Mouse (Mus musculus) regulatory T cell (primary cell): ENCODE measurements around the gene Pnmal1.

Experiments used
- in situ Hi-C: fragments of 300-600 bp; cut with MboI, MseI; formaldehyde crosslinking; loops from one replicate; pipeline ENCODE4 v1.15.1; 2025; ENCODE audit warnings: high pct_unique_total_duplicates

Pnmal1 gene

GRCm38 (mm10) chr7:16924037-16924834 lies 35.2 kb upstream of the Pnmal1 start, which contains the start of gene Calm3:
Gene Calm3, minus strand, starts transcription at chr7:16924114.
- in situ Hi-C loops: loop anchor here (5.0 kb wide), 2 partner anchors 47 to 107 kb away; partner anchors contain the start of genes Dact3, Fkrp and Strn4

GRCm38 (mm10) chr7:16928341-16928740 lies 31.1 kb upstream of the Pnmal1 start:
- in situ Hi-C loops: no loop called here

GRCm38 (mm10) chr7:16930850-16931249 lies 28.6 kb upstream of the Pnmal1 start:
- in situ Hi-C loops: no loop called here

GRCm38 (mm10) chr7:16931968-16932627 lies 27.4 kb upstream of the Pnmal1 start:
- in situ Hi-C loops: no loop called here

GRCm38 (mm10) chr7:16932704-16933577 lies 26.5 kb upstream of the Pnmal1 start:
- in situ Hi-C loops: no loop called here

DNA sequence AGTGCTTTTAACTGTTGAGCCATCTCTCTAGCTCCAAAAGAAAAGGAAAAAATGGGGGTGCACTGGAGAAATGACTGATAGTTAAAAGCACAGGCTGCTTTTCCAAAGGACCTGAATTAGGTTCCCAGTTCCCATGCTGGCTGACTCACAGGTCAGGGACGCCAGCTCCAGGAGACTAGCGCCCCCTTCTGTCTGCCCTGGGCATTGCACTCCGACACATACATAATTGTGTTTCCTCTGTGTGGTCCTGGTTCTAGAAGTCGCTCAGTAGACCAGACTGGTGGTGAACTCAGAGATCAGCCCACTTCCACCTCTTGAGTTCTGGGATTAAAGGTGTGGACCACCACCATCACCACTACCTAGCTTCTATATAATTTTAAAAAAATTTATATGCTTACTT lies 22.2 kb upstream of the Pnmal1 start:
- in situ Hi-C loops: no loop called here

GRCm38 (mm10) chr7:16938117-16938791 lies 21.2 kb upstream of the Pnmal1 start:
- in situ Hi-C loops: no loop called here

DNA sequence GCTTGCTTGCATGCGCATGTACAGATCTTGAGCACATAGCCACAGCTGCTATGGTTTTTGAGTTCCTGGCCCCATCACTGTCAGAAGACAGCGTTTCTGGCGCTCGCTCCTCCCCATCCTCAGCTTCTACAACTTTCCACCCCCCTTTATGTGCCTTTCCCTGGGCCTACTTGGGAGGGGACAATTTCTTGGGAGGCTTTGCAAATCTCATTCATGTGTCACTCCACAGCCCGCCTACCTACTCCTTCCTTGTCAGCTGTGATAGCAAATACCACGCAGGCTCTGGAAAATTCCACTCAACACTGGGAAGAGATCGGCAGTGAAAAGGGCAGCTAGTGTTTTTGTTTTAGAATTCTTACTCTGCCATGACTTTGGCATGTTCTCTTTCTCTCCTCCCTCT lies 19.2 kb upstream of the Pnmal1 start:
- in situ Hi-C loops: no loop called here

DNA sequence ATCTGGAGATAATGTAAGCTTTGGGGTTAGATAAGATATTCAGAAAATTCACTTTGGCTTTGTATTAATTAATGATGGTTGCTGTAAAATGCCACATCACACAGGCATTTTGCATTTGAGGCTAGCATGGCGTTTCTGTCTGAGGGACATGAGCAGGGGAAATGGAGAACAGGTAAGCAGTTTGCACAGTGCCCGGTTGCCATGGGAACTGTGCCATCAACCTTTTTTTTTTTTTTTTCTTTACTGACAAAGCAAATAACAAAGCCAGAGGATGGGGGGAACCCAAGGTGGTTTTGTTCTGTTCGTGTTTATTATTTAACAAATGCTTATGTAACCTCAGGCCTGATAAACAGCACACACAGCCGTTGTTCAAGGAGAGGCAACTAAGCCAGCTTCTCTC lies 16.6 kb upstream of the Pnmal1 start:
- in situ Hi-C loops: no loop called here

DNA sequence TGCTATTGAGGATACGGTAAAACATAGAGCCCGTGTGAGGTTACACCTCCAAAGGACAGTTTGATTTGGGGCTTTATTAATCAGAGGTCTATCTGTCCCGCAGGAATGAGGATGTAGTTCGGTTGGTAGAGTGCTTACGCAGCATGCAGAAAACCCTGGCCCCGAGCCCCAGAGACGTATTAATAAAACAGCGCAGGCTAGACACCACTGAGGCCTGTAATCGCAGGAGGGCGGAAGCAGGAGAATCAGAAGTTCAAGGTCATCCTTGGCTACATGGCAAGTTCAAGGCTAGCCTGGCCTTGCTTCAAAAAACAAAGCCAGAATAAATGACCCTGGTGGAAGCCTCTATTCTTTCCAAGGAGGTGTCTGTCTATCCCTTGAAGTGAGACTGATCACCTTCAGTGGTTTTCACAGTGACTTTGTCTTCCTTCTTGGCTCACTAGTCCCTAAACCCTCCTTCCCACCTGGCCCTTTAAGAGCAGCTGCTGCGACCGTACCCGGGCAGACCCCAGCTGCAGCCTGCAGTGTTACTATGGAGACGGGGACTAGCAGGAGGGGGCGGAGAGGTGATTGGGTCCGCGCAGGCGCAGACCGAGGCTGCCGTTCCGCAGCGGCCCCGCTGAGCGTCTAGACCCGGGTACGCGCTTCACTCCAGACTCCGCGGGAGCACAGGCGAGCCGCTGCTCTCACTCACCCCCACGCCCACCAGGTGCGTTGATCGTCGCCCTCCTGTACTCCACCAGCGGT lies 15.2 kb upstream of the Pnmal1 start, which contains the start of gene Pnmal2:
Gene Pnmal2 (plus strand): TSS at position 622 of the 747 bp plus-strand sequence.
- in situ Hi-C loops: no loop called here

DNA sequence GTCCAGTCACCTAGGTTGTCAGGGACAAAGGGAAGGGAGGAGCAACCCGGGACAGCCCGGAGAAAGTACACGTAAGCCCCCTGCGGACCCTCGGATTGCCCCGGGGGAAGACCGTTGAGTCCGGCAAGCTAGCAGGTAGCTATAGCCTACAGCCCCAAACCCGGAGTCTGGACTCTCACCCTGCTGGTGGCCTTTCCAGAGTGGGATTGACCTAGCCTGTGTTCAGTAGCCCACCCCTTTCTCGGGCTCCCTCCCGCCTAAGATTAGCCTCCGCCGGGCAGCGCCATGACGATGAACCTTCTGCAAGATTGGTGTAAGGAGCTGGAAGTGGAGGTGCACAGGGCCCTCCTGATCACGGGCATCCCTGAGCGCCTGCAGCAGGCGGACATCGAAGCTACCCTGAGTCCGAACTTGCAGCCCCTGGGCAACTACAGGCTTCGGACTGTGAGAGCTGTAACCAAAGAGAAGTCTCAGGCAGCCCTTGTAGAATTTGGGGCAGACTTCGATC lies 14.6 kb upstream of the Pnmal1 start:
- in situ Hi-C loops: no loop called here

DNA sequence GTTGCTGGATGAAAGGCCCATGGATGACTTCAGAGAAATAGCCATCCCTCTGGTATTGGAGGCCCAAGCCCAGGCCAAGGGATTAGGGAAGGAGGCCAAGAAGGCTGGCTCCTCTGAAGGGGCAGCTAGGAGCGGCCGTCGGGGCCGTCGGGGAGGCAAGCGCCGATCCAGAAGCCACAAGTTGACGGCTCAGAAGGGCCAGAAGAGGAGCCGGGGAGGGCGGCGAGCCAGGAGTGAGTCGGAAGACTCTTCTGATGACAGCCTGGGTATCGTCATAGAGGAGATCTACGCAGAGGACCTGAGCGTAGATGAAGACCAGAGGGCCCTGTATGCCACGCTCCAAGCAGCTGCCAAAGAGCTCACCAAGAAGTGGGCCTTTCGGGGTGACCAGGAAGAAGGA lies 14.1 kb upstream of the Pnmal1 start:
- in situ Hi-C loops: no loop called here

DNA sequence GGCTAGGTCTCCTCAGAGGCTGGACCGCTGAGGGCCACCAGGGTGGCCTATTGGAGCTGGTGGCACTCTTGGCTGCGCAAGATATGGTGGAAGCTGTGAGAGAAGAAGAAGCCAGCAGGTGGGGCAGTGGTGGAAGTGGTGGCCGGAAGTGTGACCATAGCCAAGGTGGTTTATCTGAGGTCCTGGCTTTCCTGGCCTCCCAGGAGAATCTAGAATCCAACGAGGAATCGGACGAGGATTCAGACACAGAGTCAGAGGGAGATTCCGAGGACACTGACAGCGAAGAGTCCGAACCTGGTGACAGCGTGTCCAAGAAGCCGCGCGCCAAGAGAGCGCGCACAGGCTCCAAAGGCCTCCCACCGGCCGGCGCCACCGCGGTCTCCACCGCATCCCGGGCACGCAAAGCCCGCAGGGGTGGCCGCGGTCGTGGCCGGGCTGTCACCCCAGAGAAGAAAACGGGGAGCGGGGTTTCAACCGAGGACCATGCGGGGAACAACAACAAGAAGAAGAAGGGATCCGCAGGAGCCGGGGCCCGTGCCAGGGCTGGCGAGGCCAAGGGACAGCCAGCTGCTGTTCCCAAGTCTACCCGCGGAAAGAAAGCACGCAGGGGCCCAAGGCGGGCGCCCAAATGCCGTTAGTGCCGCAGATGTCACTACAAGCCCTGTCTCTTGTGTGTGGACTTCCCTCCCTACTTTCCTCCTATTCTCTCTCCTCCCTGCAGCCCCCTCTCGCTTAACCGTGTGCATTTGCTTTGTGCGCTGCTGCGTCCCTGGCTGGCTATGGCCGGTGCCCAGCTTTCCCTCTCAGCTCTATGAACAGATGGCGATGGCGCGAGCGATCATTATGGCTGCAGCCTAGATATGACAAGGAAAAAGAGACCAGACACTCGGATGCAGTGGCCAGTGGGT lies 12.8 kb upstream of the Pnmal1 start:
- in situ Hi-C loops: no loop called here

- in situ Hi-C loops: no loop called here
These were observed 12.1 kb upstream of the Pnmal1 start for GRCm38 (mm10) chr7:16947349-16947895.

DNA sequence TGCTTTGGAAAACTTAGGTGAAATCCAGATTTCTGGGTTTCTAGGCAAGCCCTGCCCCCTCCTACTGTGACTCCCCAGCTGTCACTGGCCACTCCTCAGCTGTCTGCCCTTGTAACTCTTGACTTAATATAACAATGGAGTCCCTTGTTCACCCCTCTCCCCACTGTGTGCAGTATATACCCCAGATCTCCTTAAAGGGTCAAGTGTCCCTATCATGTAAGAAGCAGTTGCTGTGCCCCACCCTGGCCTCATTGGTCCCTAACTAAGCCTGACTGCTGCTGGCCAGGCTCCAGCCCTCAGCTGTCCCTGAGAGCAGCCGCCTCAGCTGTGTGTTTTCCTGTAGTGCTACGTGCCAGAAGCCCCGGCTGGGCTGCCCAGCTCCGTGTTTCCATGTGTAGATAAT lies 11.5 kb upstream of the Pnmal1 start:
- in situ Hi-C loops: no loop called here

GRCm38 (mm10) chr7:16948923-16949458 lies 10.5 kb upstream of the Pnmal1 start:
- in situ Hi-C loops: no loop called here

DNA sequence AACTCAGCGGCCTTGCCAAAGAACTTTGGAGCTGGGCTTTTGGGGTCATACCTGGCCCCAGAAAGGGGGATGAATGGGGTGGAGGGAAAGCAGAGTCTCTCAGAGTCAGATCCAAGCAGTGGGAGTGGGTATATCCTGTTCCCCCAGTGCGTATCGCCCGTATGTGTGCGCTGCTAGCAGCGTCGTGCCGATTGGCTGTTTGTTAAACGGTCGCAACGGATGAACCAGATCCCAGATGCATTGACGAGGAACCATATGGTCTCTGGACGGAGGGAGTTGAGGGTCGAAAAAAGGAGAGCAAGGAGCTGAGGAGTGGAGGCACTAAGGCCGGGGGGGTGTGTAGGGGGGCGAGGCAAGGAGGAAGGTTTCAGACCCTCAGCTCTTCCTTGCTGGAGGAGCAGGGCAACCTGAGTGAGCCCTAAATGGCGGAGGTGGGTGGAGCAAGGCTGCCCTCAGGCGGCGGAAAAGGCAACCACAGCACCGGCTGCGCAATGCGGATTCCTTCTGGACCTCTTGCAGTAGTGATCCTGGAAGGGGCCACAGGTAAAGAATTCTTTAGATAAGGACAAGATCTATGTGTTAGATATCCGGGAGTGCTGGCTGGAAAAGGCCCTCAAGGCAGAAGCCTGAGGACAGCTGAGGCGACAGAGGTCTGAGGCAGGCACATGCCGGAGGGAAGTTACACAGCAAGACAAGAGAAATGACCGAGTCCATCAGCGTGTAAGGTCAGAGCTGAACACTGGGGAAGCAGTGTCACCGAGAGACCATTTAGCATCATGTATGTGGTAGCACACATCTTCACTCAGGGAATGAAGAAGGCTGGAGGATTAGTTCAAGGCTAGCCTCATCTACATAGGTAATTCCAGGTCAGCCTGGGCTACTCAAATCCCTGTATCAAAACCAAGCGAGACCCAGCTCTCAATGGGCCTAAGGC lies 9.3 kb upstream of the Pnmal1 start:
- in situ Hi-C loops: loop anchor here (5.0 kb wide), 2 partner anchors 47 to 107 kb away; no protein-coding TSS in a partner anchor
